8 mouse cellular contexts compared by ENCODE assay signal in the genomic region with DNA sequence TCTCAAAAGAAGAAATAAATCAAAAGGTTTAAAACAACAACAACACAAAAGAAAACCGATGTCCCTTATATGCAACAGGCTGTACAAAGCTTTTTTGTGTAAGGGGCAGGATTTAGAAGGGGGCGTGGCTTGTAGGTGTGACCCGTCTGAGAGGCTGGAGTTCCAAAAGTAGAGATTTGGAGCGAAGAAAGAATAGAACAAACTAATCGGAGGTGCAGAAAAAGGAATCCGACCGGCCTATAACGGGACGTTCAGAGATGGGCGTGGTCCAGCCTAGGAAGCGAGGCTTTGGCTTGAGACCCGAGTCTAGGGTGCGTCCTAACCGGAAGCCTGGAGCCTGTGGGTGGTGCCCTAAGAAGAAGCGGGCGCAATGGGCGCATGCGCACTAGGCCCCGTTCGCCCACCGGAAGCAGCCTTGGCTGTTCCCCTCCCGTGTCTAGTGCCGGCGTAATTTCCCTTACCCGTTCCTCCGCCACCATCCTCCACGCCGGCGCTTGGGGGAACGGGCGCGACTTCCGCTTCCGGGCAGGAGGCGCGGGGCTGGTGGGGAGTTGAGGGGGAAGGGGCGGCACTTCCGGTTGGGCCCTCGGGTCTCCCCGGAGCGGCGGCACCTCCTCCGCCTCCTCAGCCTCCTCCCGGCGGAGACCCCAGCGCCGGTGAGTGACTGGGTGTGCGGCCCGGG. TPM values are rescaled to one million over a fixed set of nuclear protein-coding genes. Genes with fewer than 3 reads are reported as not detected.
DNase-seq lines count a peak whose midpoint lies in the region; ATAC-seq and TF ChIP-seq lines count a peak whose summit lies in the region.

A gene (plus strand): TSS at position 377 of the 682 bp plus-strand sequence.
A gene (plus strand): TSS at position 554 of the 682 bp plus-strand sequence.

- H3K27me3 ChIP-seq in forebrain, embryonic 15.5 days, result no peaks in the 10 kb centered on the region
- H3K27me3 ChIP-seq in lung, embryonic 14.5 days (ENCODE audit: insufficient read depth, low read length), result no peaks in the 10 kb centered on the region
- H3K27me3 ChIP-seq in thymus, adult 2 months (ENCODE audit: control insufficient read depth, insufficient read depth, low read length), result no peaks in the 10 kb centered on the region

- DNase-seq in ES-E14 (ENCODE audit: low read depth, low spot score), result peak; percentile 98
- peak; percentile 98 for DNase-seq in cerebellum, adult 11-12 months
- peak; percentile 98 to 99 for DNase-seq in heart, postnatal 36 days
- peak; percentile 99 for DNase-seq in layer of hippocampus, adult 2 months (ENCODE audit: low spot score in 2 of 2)
- DNase-seq in lung, embryonic 14.5 days, result peak; percentile 99
- DNase-seq in thymus, adult 2 months, result peak; percentile 99

- H3K4me3 ChIP-seq in ES-E14 (ENCODE audit: insufficient read depth in 1 of 2, low read depth in 1 of 2, low read length in 2 of 2, poor library complexity in 1 of 2, severe bottlenecking in 1 of 2), result peak within 1 kb of the TSS; percentile 59 to 97
- peak within 1 kb of the TSS; percentile 72 for H3K4me3 ChIP-seq in forebrain, embryonic 15.5 days
- peak within 1 kb of the TSS; percentile 92 for H3K4me3 ChIP-seq in layer of hippocampus, adult 2 months
- peak within 1 kb of the TSS; percentile 73 for H3K4me3 ChIP-seq in lung, embryonic 14.5 days (ENCODE audit: low read depth, low read length)
- H3K4me3 ChIP-seq in olfactory bulb, adult 2 months (ENCODE audit: insufficient read depth, low read depth, low read length), result peak within 1 kb of the TSS; percentile 82
- H3K4me3 ChIP-seq in thymus, adult 2 months (ENCODE audit: control insufficient read depth, insufficient read depth, low read length), result peak within 1 kb of the TSS; percentile 66

- peak; percentile 92 for ATAC-seq in forebrain, embryonic 15.5 days (replicated peaks)
- peak; percentile 86 for ATAC-seq in lung, embryonic 14.5 days (ENCODE audit: insufficient read depth)

- H3K36me3 ChIP-seq in ES-E14 (ENCODE audit: control insufficient read depth, insufficient read depth, low read length, poor library complexity, severe bottlenecking), result peaks cover 16% of the 10 kb centered on the region; the same call in 1 of the 2 replicates
- peaks cover 26% of the 10 kb centered on the region for H3K36me3 ChIP-seq in forebrain, embryonic 15.5 days
- H3K36me3 ChIP-seq in lung, embryonic 14.5 days (ENCODE audit: insufficient read depth), result peaks cover 37% of the 10 kb centered on the region
- 0 out of 2 replicates have a peak, but pooled peaks cover 4% of the 10 kb centered on the region for H3K36me3 ChIP-seq in thymus, adult 2 months (ENCODE audit: control insufficient read depth, insufficient read depth, low read length)

- H3K9ac ChIP-seq in ES-E14 (ENCODE audit: insufficient read depth, low read depth, low read length, poor library complexity, severe bottlenecking), result peak within 1 kb of the TSS; percentile 95
- peak within 1 kb of the TSS; percentile 87 for H3K9ac ChIP-seq in forebrain, embryonic 15.5 days (replicated peaks)
- H3K9ac ChIP-seq in lung, embryonic 14.5 days, result peak within 1 kb of the TSS; percentile 92

- no peaks in the 10 kb centered on the region for H3K9me3 ChIP-seq in ES-E14 (ENCODE audit: control insufficient read depth, insufficient read depth, low read depth, low read length)
- H3K9me3 ChIP-seq in forebrain, embryonic 15.5 days, result no peaks in the 10 kb centered on the region
- no peaks in the 10 kb centered on the region for H3K9me3 ChIP-seq in lung, embryonic 14.5 days (ENCODE audit: low read depth, low read length)

- TF ChIP-seq CTCF in layer of hippocampus, adult 2 months (conservative IDR thresholded peaks at IDR 0.05), result 0 out of 2 replicates have a peak, but pooled peaks have one; percentile 6
- TF ChIP-seq CTCF in lung, embryonic 14.5 days (IDR thresholded peaks at IDR 0.05; ENCODE audit: low read depth), result no peak
- TF ChIP-seq CTCF in olfactory bulb, adult 2 months (IDR thresholded peaks at IDR 0.05; ENCODE audit: insufficient read depth, low read depth, low read length), result no peak
- TF ChIP-seq CTCF in thymus, adult 2 months (IDR thresholded peaks at IDR 0.05; ENCODE audit: borderline replicate concordance, control insufficient read depth, extremely low read depth, insufficient read depth, low read length, poor library complexity), result peak; percentile 68

- peak; percentile 43; the same call in 1 of the 2 replicates for TF ChIP-seq POLR2A in olfactory bulb, adult 2 months (IDR thresholded peaks at IDR 0.05; ENCODE audit: insufficient read depth, low read depth, low read length)
- TF ChIP-seq POLR2A in thymus, adult 2 months (IDR thresholded peaks at IDR 0.05; ENCODE audit: control insufficient read depth, extremely low read depth, insufficient read depth, low read length, poor library complexity), result peak; percentile 79

- under 1% methylated on average over 49 of the region's 49 CpGs for WGBS in forebrain, embryonic 15.5 days
- under 1% methylated on average over 44 of the region's 49 CpGs for WGBS in lung, embryonic 14.5 days
- WGBS in olfactory bulb, adult 2 months, result under 1% methylated on average over 47 of the region's 49 CpGs
- under 1% methylated on average over 48 of the region's 49 CpGs for WGBS in thymus, adult 2 months

- intact Hi-C loops in heart, postnatal 36 days (cut with DNase I), result loop anchor here (5.0 to 10.0 kb wide), 3 partner anchors 205 to 365 kb away; a partner anchor contains a TSS

- peaks cover 4 to 16% of the 10 kb centered on the region in 2 experiments; a peak in 3 of 4 replicates for H3K4me1 ChIP-seq in ES-E14 (ENCODE audit: control insufficient read depth in 2 of 2, insufficient read depth in 2 of 2, low read length in 2 of 2, poor library complexity in 1 of 2)
- peaks cover 24% of the 10 kb centered on the region for H3K4me1 ChIP-seq in forebrain, embryonic 15.5 days
- H3K4me1 ChIP-seq in lung, embryonic 14.5 days (ENCODE audit: insufficient read depth), result no peaks in the 10 kb centered on the region
- no peaks in the 10 kb centered on the region; the same call in 1 of the 2 replicates for H3K4me1 ChIP-seq in olfactory bulb, adult 2 months (ENCODE audit: control insufficient read depth, insufficient read depth, low read length)
- peaks cover 12% of the 10 kb centered on the region for H3K4me1 ChIP-seq in thymus, adult 2 months (replicated peaks; ENCODE audit: control insufficient read depth, insufficient read depth, low read length)

- peak within 1 kb of the TSS; percentile 94 for H3K27ac ChIP-seq in ES-E14 (ENCODE audit: insufficient read depth, low read depth, low read length, poor library complexity, severe bottlenecking)
- H3K27ac ChIP-seq in forebrain, embryonic 15.5 days (replicated peaks), result peak within 1 kb of the TSS; percentile 94
- peak within 1 kb of the TSS; percentile 96 for H3K27ac ChIP-seq in layer of hippocampus, adult 2 months
- H3K27ac ChIP-seq in lung, embryonic 14.5 days (ENCODE audit: low read depth), result peak within 1 kb of the TSS; percentile 96
- peak within 1 kb of the TSS; percentile 48; the same call in 1 of the 2 replicates for H3K27ac ChIP-seq in olfactory bulb, adult 2 months (ENCODE audit: insufficient read depth, low read depth, low read length)
- H3K27ac ChIP-seq in thymus, adult 2 months (ENCODE audit: control insufficient read depth, insufficient read depth, low read length), result peak within 1 kb of the TSS; percentile 83

- H3K4me2 ChIP-seq in forebrain, embryonic 15.5 days (replicated peaks), result peak within 1 kb of the TSS; percentile 76
- peak within 1 kb of the TSS; percentile 70 for H3K4me2 ChIP-seq in lung, embryonic 14.5 days

- in situ Hi-C loops in ES-E14 (cut with MboI; ENCODE audit: low sequenced_read_pairs in 2 of 2, unreplicated experiment in 2 of 2), result no loop called here

TF ChIP-seq in ES-E14, 5 proteins besides CTCF, POLR2A, EP300 and RAD21:
- no peak for TF ChIP-seq ZNF384 (IDR thresholded peaks at IDR 0.05; ENCODE audit: low read depth, low read length)
- TF ChIP-seq HCFC1 (IDR thresholded peaks at IDR 0.05; ENCODE audit: borderline replicate concordance, insufficient read depth, low read length), result 0 out of 2 replicates have a peak, but pooled peaks have one; percentile 65

RNA-seq across cellular contexts. Expression of the first gene that starts in this region (rescaled TPM):
- total RNA-seq in ES-E14 (2012; rRNA removed), result 12.9 and 18.4 TPM in 2 replicates
- 6.1 and 6.5 TPM in 2 replicates for polyA plus RNA-seq in forebrain, embryonic 15.5 days (2015; fragmentation: Nextera tagmentation; extraction: Ambion mirVana)
- total RNA-seq in heart, postnatal 36 days (2021), result 10 to 100 TPM; 14.1 to 14.9 TPM
- 10 to 100 TPM; 38.6 to 41.8 TPM for total RNA-seq in layer of hippocampus, adult 2 months (2021)
- polyA plus RNA-seq in lung, embryonic 14.5 days (2014; fragmentation: Nextera tagmentation; extraction: Ambion mirVana), result 7.4 TPM in 2 replicates
- polyA plus RNA-seq in olfactory bulb, adult 2 months (2012; ENCODE audit: insufficient read depth, insufficient read length, low replicate concordance, missing spikeins), result not detected in 2 replicates
- polyA plus RNA-seq in thymus, adult 2 months (2012; rRNA removed), result 105 and 120 TPM in 2 replicates

RNA-seq across cellular contexts. Expression of the second gene that starts in this region (rescaled TPM):
- total RNA-seq in ES-E14 (2012; rRNA removed), result 7.5 and 11.2 TPM in 2 replicates
- polyA plus RNA-seq in forebrain, embryonic 15.5 days (2015; fragmentation: Nextera tagmentation; extraction: Ambion mirVana), result 39.7 and 45.8 TPM in 2 replicates
- not detected for total RNA-seq in heart, postnatal 36 days (2021)
- total RNA-seq in layer of hippocampus, adult 2 months (2021), result 10 to 100 TPM; 57.8 to 61.1 TPM
- 5.6 and 6.0 TPM in 2 replicates for polyA plus RNA-seq in lung, embryonic 14.5 days (2014; fragmentation: Nextera tagmentation; extraction: Ambion mirVana)
- polyA plus RNA-seq in olfactory bulb, adult 2 months (2012; ENCODE audit: insufficient read depth, insufficient read length, low replicate concordance, missing spikeins), result not detected in 2 replicates
- 0.52 and 0.97 TPM in 2 replicates for polyA plus RNA-seq in thymus, adult 2 months (2012; rRNA removed)

Comparison
In these comparisons a context has a peak if more than half of its experiments do, and no peak if none do; other contexts are left out.
1. Peak in every context shown above with its lines: DNase-seq, ATAC-seq, H3K4me3 ChIP-seq and H3K27ac ChIP-seq.
2. CTCF ChIP-seq: peak in layer of hippocampus, adult 2 months (single experiment) and thymus, adult 2 months (single experiment); none in lung, embryonic 14.5 days (single experiment) and olfactory bulb, adult 2 months (single experiment).